Mouse (Mus musculus): ENCODE results near the gene Enox1.

Gene Enox1

DNA sequence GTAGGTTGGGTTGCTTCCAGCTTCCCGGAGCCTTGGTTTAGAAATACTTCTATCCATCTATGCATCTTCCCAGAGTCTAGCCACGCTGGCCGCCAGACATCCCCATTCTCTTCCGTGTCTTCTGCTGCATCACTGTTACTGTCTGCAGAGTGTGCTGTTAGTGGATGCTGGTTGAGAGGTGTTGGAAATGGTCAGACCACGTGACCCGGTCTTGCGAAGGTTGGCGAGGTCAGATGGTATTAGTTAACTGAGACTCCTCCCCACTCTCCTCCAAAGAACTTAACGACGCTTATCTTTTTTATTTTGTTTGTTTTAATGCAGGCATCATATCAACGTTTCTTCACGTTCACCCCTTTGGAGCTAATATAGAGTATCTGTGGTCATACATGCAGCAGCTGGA is 550.7 kb downstream of the Enox1 start:
- no peak for DNase-seq

DNA sequence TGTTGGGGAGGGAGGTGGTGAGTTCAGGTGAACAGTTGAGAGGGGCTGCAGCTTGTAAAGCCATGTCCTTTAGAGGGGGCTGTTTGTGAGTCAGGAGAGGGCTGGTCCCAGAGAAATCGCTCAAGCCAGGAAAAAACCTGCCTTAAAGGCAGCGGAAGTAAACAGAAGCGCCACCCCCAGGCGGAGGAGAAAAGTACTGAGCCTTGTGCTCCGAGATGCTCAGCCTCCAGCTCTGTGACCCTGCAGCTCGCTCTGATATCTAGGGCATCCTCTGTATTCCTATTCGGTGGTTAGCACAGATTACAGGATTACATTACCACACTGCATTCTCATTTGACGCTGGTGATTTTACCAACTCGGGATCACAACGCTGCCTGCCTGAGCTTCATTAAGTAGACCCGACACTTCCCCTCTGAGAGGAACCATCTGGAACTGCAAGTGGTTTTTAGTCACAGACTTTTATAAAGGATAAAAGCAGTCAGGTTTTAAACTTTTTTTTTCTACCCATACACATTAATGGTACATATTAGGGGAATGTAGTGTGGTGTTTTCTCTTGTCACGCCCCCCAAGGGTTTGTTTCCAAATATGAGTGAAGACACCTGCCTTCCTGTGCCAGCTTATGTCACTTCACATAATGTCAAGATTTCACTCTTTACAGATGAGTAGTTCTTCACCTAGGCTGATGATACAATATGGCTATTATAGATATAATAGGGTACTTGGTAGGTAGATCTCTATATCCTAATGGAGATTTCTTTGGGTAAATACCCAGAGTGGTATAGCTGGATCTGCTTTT is 552.0 kb downstream of the Enox1 start:
- no peak for DNase-seq

GRCm38 (mm10) chr14:77714931-77715535 is 558.5 kb downstream of the Enox1 start:
- no peak for DNase-seq

DNA sequence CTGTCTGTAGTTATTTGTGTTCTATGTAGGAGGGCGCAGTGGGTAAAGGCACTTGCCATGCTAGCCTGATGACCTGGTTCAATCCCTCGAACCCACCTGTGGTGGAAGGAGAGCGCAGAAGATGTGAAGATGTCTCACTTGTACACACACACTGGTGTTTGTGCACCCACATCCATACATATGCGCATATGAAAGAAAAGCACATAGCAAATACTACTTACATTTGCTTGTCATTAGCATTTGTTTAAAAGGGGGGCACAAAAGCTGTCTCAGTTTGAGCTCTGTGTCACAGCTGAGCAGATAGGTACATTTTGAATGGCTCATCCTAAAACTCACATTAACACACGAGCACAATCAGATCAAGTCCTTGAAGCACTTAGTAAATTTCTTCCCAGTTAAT is 560.4 kb downstream of the Enox1 start:
- no peak for DNase-seq

DNA sequence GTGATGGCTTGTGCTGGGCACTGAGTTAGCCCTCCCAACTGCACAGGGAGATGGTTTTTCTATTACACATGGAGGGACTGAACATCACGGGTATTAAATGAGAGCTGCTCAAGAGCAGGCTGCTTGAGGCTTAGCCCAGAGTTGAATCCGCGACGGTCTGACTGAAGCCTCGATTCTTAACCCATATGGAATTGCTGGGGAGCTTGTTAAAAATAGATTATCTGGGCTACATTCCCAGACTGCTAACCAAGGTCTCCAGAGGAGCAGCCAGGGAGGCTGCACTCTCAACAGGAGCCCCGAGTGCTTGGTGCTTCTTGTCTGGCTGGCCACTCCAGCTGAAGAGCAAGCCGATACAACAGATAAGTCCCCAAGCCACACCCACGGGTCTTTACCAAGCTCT is 562.3 kb downstream of the Enox1 start:
- no peak for DNase-seq

DNA sequence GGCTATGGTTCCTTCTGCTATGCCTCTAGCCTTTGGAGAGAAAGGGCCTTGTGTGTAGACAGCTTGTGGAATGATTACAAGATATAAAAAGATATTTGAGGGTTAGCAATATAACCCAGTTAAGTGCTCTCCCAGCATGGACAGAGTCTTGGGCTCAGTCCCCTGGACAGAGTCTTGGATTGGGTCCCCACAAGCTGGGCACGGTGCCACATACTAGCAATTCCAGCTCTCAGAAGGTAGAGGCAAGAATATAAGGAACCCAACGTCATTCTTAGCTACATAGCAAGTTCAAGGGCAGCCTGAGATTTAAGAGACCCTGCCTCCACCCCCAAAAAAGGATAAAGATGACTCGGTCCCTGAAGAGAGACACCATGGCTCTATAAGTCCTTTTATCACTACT is 581.5 kb downstream of the Enox1 start:
- DNase-seq = no peak

DNA sequence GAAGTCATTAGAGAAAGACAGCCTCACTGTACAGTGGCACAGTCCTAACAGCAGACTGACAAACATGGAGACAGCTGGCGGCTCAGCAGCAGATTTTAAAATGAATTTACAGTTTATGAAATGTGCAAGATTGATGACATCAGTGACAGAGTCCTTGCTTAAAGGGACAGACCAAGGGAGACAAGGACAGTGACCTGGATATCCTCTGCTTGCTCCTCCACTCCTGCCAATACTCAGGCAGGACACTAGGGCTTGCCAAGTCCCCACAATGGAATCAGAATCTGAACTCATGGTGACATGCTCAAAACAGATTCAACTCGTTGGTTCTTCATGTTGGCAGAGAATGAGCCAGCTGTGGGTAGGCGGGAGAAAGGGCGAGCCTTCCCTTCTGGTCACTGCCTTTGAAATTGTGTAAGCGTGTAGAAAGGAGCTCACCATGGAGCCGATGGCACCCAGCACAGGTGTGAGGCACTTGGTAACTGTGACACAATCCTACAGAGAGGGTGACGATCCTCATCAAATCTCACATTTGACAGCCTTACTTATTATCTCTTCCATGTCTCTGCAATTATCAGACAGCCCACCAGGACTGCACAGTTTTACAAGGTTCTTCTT is 582.3 kb downstream of the Enox1 start:
- DNase-seq = no peak

GRCm38 (mm10) chr14:77739376-77739775 is 582.8 kb downstream of the Enox1 start:
- DNase-seq = no peak

DNA sequence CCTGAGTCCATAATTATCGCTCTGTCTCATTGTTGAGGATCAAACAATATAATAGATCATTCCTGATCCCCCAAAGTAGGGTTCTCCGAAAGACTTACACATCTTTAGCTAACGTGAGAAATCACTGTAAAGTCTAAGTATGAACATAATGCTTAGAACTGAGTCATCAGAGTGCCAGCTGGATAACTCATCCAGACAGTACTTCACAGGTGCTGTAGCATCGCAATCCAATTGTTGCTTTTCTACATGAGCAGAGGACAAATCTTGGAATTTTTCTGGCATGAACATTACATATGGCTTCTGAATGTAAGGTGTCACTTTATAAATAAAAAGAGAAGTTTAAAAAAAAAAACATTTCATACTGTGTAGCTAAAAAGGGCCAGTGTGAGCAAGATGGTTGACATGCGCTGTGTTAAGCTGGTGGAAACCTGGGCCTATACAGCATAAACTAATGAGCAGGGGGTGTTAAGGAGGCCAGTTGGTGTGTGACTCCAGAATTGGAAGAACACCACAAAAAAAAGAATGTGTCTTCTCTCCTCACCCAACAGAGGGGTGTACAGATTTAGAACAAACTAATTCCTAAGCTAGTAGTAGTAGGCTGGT is 588.2 kb downstream of the Enox1 start:
- no peak for DNase-seq

DNA sequence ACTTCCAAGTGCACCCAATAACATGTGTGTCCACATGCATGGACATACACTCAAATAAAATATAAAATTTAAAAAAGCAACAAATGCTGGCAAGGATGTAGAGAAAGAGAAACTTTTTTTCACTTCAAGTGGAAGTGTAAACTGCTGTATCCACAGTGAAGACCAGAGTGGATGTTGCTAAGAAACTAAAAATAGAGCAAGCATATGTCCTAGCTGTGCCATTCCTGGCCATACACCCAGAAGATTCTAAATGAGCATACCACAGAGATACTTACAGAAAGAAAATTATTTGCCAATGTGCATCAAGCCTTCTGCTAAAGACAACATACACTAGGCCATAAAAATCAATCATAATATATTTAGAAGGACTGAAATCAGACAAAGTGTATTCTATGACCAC is 592.4 kb downstream of the Enox1 start:
- DNase-seq = no peak

All from kidney, postnatal 25 days (tissue).